Mouse (Mus musculus) heart, embryonic 10.5 days (tissue): ENCODE data around the gene Map7d1. TPM values are rescaled to one million over a fixed set of nuclear protein-coding genes. Genes with fewer than 3 reads are reported as not detected.

Experiments used
- DNase-seq: peaks from one replicate; pipeline ENCODE4 v3.0.0-alpha.2; 2017; ENCODE audit warnings: low spot score
- H3K27ac ChIP-seq: fragments of 300-500 bp; sonication (generic); 2 replicates; pipeline ENCODE4 v1.5.1; 2016; ENCODE audit warnings: mild to moderate bottlenecking
- H3K27me3 ChIP-seq: fragments of 300-500 bp; sonication (generic); 2 replicates; pipeline ENCODE4 v1.6.1; 2016; ENCODE audit warnings: mild to moderate bottlenecking; ENCODE audit not compliant: poor library complexity, insufficient read depth, severe bottlenecking
- H3K36me3 ChIP-seq: fragments of 300-500 bp; sonication (generic); 2 replicates; pipeline ENCODE4 v1.6.1; 2016; ENCODE audit warnings: mild to moderate bottlenecking, moderate library complexity
- H3K4me1 ChIP-seq: fragments of 300-500 bp; sonication (generic); 2 replicates; pipeline ENCODE4 v1.6.1; 2016; ENCODE audit warnings: mild to moderate bottlenecking
- H3K4me3 ChIP-seq: fragments of 300-500 bp; sonication (generic); 2 replicates; pipeline ENCODE4 v1.5.1; 2016; ENCODE audit warnings: mild to moderate bottlenecking, moderate library complexity
- H3K9me3 ChIP-seq: fragments of 300-500 bp; sonication (generic); 2 replicates; pipeline ENCODE4 v1.6.1; 2016; ENCODE audit warnings: mild to moderate bottlenecking, moderate library complexity
- WGBS: fragments of 180-500 bp; shearing (Covaris S2); methylation state at CpG from one replicate; pipeline ENCODE4 v1.1.7; 2016; 5-methylcytosine and 5-hydroxymethylcytosine counted together
- polyA plus RNA-seq: library from polyadenylated mRNA; unstranded; fragments of >200 nt; fragmentation: Nextera tagmentation; extraction: Ambion mirVana; gene quantifications from 2 replicates; pipeline ENCODE4 v1.2.1, GENCODE M21; 2016

The Map7d1 gene
- polyA plus RNA-seq, 1 experiment from 2014 or later = 74.8 TPM

GRCm38 (mm10) chr4:126260520-126261201 is 4.5 kb upstream of the Map7d1 start:
- 2% methylated on average over 10 of the region's 10 CpGs for WGBS
- no peaks in the 10 kb centered on the region for H3K36me3 ChIP-seq

DNA sequence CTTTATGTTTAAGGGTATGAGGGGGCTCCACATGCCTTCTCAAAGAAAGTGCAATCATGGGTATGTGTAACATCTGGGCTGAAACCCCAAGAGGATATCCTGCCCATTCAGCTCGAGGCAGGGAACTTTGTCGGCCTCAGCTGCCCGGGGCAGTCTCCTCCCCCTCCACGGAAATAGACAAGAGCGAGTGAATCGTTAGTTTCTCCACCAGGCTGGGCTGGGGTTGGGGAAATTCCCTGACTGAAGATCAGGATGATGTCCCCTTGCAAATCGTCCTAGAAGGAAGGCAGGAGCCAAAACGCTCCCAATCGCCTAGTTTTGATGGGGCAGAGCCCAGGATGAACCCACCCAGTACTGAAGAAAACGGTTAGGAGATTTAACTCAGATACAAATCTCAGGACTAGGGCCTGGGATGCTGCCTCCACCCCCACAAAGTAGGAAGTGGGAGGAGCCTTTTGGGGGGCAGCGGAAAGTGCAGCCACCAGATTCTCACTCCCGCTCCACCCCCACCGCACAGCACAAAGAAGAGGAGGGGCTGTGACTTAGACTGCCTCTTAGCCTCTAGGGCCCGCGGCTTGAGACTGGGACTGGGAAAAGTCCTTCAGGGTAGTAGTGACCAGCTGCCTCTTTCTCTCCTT is 3.5 kb upstream of the Map7d1 start:
- Histone ChIP-seq H3K4me3 (peak overlapping the region; percentile 44), H3K27ac (peak overlapping the region; percentile 90), H3K9me3 (no peaks in the 10 kb centered on the region), H3K4me1 (peaks cover 71% of the 10 kb centered on the region), H3K36me3 (no peaks in the 10 kb centered on the region), H3K27me3 (no peaks in the 10 kb centered on the region)
- WGBS = 0% methylated on average over 15 of the region's 15 CpGs
- peak; percentile 90 for DNase-seq

More at GRCm38 (mm10) chr4:126260520-126261201, 4.5 kb upstream of the Map7d1 start:
- H3K9me3 ChIP-seq = no peaks in the 10 kb centered on the region
- peak overlapping the region; percentile 37 for H3K4me3 ChIP-seq
- peak overlapping the region; percentile 90 for H3K27ac ChIP-seq
- DNase-seq = peak; percentile 93
- peaks cover 64% of the 10 kb centered on the region for H3K4me1 ChIP-seq
- H3K27me3 ChIP-seq = no peaks in the 10 kb centered on the region

GRCm38 (mm10) chr4:126259063-126259462 is 2.9 kb upstream of the Map7d1 start:
- Histone ChIP-seq H3K36me3 (no peaks in the 10 kb centered on the region), H3K27ac (peak overlapping the region; percentile 90), H3K27me3 (no peaks in the 10 kb centered on the region), H3K9me3 (no peaks in the 10 kb centered on the region), H3K4me1 (peaks cover 77% of the 10 kb centered on the region), H3K4me3 (peak overlapping the region; percentile 44)
- DNase-seq = no peak
- 31% methylated on average over 3 of the region's 3 CpGs for WGBS

- Histone ChIP-seq H3K4me1 (peaks cover 80% of the 10 kb centered on the region), H3K36me3 (0 out of 2 replicates have a peak, but pooled peaks cover 2% of the 10 kb centered on the region), H3K27me3 (no peaks in the 10 kb centered on the region), H3K4me3 (peak overlapping the region; percentile 100), H3K9me3 (no peaks in the 10 kb centered on the region), H3K27ac (peak overlapping the region; percentile 100)
- WGBS = 4% methylated on average over 26 of the region's 26 CpGs
- peak; percentile 78 for DNase-seq
Measured at GRCm38 (mm10) chr4:126256967-126257881, 1.1 kb upstream of the Map7d1 start.

DNA sequence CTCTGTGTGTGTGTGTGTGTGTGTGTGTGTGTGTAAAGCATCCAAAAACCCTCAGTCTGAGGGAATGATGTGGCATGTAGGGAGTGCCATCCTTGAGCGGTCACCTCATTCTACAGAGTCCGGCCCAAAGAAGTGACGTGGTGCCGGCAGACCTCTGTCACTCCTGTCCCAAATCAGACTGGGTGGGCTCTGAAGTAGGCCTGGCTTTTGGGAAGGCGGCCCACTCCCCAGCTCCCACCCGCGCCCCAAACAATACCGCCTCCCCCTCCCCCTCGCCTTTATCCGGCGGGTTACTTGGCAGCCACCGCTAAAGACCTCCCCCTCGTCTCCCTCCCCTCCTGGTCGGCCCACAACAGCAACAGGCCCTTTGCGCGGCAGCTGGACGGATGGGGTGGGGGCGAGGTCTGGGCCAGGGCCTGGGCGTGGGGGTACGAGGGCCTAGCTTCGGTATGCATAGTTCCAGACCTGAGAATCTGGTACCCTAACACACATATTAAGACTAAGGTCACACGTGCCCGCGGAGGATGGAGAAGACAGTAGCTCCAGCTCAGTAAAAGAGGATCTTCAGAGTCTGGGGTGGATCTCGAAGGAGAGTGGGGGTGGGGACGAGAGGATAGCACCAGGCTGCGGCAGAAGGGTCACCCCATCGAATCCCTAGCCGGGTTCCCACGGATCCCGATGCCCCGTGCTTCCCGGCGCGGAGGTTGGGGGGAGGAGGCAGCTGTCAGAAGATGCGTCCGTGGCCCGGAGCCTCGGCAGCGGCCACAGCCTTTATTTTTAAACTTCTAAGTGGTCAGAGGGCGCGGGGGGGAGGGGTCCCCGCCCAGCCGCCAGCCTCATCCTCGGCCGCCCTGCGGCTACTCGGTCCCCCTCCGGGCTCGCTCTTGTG is 786 bp downstream of the Map7d1 start:
- no peak for DNase-seq
- WGBS = under 1% methylated on average over 50 of the region's 50 CpGs
- H3K4me1 ChIP-seq = peaks cover 83% of the 10 kb centered on the region
- H3K27ac ChIP-seq = peak overlapping the region; percentile 100
- H3K36me3 ChIP-seq = peaks cover 8% of the 10 kb centered on the region
- H3K4me3 ChIP-seq = peak overlapping the region; percentile 100
- H3K27me3 ChIP-seq = no peaks in the 10 kb centered on the region
- no peaks in the 10 kb centered on the region for H3K9me3 ChIP-seq

DNA sequence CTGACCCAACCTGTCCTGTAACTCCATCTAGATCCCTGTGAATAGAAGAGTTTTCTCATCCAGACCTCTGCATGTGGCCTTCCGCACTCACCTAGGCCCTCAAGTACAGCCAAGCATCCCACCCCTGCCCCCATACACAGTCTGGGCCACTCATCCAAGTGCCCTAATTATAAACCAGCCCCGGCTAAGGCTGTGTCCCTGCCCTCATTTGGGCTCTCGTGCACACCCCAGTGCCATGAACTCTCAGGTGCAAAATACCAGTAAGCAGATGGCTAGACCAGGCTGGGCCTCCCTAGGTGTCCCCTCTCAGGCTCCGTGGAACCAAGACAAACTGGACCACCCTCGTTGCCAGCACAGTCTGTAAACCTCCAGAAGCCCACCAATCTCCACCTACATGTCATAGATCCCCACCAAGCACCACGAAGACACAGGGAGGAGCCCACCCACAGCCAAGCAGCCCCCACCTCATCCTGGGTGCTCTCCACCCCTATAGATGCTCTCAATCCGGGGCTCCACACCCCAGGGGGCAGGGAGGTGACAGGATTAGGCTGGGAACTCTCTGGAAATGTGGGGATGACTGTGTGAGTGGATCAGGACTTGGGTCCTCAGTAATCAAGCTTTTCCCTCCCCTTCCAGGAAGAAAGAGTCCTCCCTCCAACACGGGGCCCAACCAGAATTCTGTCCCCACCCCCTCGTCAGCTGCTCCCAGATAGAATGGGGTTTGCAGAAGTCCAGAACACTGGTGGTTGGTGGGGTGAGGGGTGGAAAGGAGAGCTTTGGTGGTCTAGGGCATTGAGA is 1.6 kb downstream of the Map7d1 start:
- 19% methylated on average over 9 of the region's 9 CpGs for WGBS
- Histone ChIP-seq H3K27me3 (no peaks in the 10 kb centered on the region), H3K4me1 (peaks cover 80% of the 10 kb centered on the region), H3K4me3 (peak overlapping the region; percentile 100), H3K9me3 (no peaks in the 10 kb centered on the region), H3K27ac (peak overlapping the region; percentile 100), H3K36me3 (peaks cover 11% of the 10 kb centered on the region)
- no peak for DNase-seq

GRCm38 (mm10) chr4:126253637-126254272 is 2.4 kb downstream of the Map7d1 start:
- H3K4me3 ChIP-seq = peak overlapping the region; percentile 100

DNA sequence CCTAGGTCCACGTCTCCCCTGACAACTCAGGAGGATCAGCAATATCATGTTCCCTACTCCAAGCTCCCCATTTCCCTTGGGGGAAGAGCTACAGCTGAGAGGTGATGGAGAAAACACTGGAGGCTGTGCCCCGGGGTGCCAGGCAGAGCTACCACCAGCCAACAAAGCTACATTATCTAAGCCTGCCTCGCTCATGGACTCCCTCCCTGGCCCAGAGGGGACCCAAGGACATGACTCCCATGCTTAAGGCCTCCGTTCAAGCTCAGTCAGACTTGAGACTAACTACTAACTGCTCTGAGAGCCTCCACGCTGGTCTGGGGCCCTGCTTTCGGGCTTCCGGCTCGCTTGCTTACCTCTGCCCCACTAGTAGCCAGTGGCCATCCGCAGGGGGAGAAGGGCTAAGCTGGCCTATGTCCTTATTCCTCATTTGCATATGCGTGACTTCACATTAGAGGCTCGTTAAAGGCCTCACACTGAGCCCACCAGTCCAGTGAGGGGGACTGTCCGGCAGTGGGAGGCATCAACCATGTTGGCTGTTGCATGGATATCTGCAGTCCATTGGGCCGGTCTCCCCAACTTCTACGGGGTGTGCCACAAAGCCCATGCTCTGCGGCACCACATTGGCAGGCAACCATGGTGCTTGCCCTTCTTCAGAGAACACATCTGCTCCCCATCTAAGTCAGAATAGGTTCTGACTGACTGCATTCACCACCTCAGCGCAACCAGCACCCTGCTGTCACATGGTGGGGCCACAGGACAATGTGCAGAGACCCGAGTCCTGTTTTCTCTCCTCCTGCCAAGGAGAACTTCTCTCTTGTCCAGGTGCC is 3.5 kb downstream of the Map7d1 start:
- DNase-seq = no peak
- H3K4me1 ChIP-seq = peaks cover 78% of the 10 kb centered on the region
- H3K27me3 ChIP-seq = no peaks in the 10 kb centered on the region
- no peaks in the 10 kb centered on the region for H3K9me3 ChIP-seq
- 69% methylated on average over 17 of the region's 17 CpGs for WGBS
- peak overlapping the region; percentile 34 for H3K4me3 ChIP-seq
- peak overlapping the region; percentile 85 for H3K27ac ChIP-seq
- peaks cover 21% of the 10 kb centered on the region for H3K36me3 ChIP-seq

More at GRCm38 (mm10) chr4:126253637-126254272, 2.4 kb downstream of the Map7d1 start:
- H3K36me3 ChIP-seq = peaks cover 11% of the 10 kb centered on the region
- peaks cover 75% of the 10 kb centered on the region for H3K4me1 ChIP-seq
- no peaks in the 10 kb centered on the region for H3K27me3 ChIP-seq
- DNase-seq = no peak
- WGBS = 77% methylated on average over 14 of the region's 14 CpGs
- no peaks in the 10 kb centered on the region for H3K9me3 ChIP-seq
- 0 out of 2 replicates have a peak overlapping the region, but pooled peaks have one; percentile 100 for H3K27ac ChIP-seq

- Histone ChIP-seq H3K27me3 (no peaks in the 10 kb centered on the region), H3K4me1 (peaks cover 78% of the 10 kb centered on the region), H3K9me3 (no peaks in the 10 kb centered on the region), H3K4me3 (peak overlapping the region; percentile 37), H3K36me3 (peaks cover 26% of the 10 kb centered on the region), H3K27ac (peak overlapping the region; percentile 85)
- 46% methylated on average over 11 of the region's 11 CpGs for WGBS
- DNase-seq = no peak
Measured at GRCm38 (mm10) chr4:126251655-126252254, 4.4 kb downstream of the Map7d1 start.

GRCm38 (mm10) chr4:126250659-126251058 is 5.5 kb downstream of the Map7d1 start:
- peaks cover 85% of the 10 kb centered on the region for H3K4me1 ChIP-seq
- H3K9me3 ChIP-seq = no peaks in the 10 kb centered on the region
- H3K36me3 ChIP-seq = peaks cover 34% of the 10 kb centered on the region
- 36% methylated on average over 4 of the region's 4 CpGs for WGBS
- H3K27ac ChIP-seq = peak overlapping the region; percentile 85
- no peak for DNase-seq
- H3K27me3 ChIP-seq = no peaks in the 10 kb centered on the region
- peak overlapping the region; percentile 16; the same call in 1 of the 2 replicates for H3K4me3 ChIP-seq
